Mouse (Mus musculus) stomach, embryonic 15.5 days (tissue): ENCODE measurements at regions not wholly inside any gene's neighbourhood (a gene's known extent, or its start where the extent isn't known, plus 50 kb on each side); places are given as distances from the start of the nearest gene placed in this dataset. TPM values are rescaled to one million over a fixed set of nuclear protein-coding genes. Genes with fewer than 3 reads are reported as not detected.

Experiments
- microRNA-seq: library from miRNA; unstranded; fragments of <30 nt; microRNA quantifications from one replicate; pipeline ENCODE4, GENCODE M21; 2016

Small RNA genes in the stretch of these regions (microRNA-seq; reads per million reads assigned to microRNA genes)
- gene Gm25942 = not detected
